Mouse (Mus musculus): ENCODE results near the gene Mllt6.

GRCm38 (mm10) chr11:97657184-97657945, 5.8 kb upstream of the Mllt6 start:
- TF ChIP-seq RAD21 (IDR thresholded peaks at IDR 0.05; ENCODE audit: low read depth, low read length) (no peak), ZNF384 (IDR thresholded peaks at IDR 0.05; ENCODE audit: low read depth, low read length) (no peak), UBTF (IDR thresholded peaks at IDR 0.05; ENCODE audit: low read depth, low read length) (no peak), CTCF (conservative IDR thresholded peaks at IDR 0.05 in 1 of 2, IDR thresholded peaks at IDR 0.05 in 1 of 2; ENCODE audit: low read depth in 2 of 2, low read length in 2 of 2) (no peak), POLR2A (IDR thresholded peaks at IDR 0.05; ENCODE audit: low read depth, low read length) (no peak; the same call in 1 of the 2 replicates), NRF1 (IDR thresholded peaks at IDR 0.05; ENCODE audit: low read depth, low read length) (no peak), SMC3 (IDR thresholded peaks at IDR 0.05; ENCODE audit: low read depth, low read length) (no peak), MAX (IDR thresholded peaks at IDR 0.05; ENCODE audit: low read length) (no peak), USF2 (conservative IDR thresholded peaks at IDR 0.05; ENCODE audit: low read depth, low read length) (no peak)
